Mouse (Mus musculus) stomach, postnatal 0 days (tissue): ENCODE data around the gene Rad51c.
"Not testable (repeated sequence)": the region's sequence is repeated elsewhere in the genome, so short reads cannot be mapped to it uniquely, and the experiment has no call there.

Experiments used
- CTCF ChIP-seq: IDR thresholded peaks from 2 replicates; pipeline ENCODE4 v1.5.1; 2016; ENCODE audit warnings: antibody characterized with exemption, low read depth, mild to moderate bottlenecking, moderate library complexity
- EP300 ChIP-seq: optimal IDR thresholded peaks from 2 replicates; pipeline ENCODE3; 2016; ENCODE audit warnings: antibody characterized with exemption

DNA sequence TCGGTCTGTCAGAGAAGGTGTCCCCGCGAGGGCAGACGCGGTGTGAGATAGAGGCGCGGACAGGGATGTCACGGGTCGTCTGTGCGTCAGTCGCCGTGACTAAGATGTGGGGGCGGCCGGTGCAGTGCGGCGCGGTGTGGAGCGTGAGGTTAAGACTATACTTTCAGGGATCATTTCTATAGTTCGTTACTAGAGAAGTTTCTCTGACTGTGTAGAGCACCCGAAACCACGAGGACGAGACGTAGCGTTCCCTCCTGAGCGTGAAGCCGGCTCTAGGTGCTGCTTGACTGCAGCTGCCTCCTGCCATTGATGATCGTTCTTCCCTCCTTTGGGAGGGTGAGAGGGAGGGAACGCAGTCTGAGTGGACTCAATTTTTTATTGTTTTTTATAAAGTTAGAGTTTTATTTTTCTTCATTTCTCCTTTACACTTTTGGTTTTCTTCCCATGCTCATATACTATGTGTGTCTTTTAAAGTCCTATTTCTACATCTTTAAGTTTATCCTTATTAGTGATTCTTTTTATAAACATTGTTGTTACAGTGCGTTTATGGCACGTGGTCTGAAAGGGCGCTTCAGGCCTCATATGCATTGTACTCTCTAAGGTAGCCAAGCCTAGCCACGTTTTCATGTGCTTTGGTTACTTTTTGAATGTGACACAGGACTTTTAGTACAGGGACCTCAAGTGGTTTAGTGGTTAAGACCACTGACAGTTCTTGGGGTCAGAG, 43.9 kb upstream of the Rad51c start:
- not testable (repeated sequence) for TF ChIP-seq CTCF, EP300
